Mouse (Mus musculus) kidney, adult 10 weeks (tissue): ENCODE data around the gene Sod3. TPM values are rescaled to one million over a fixed set of nuclear protein-coding genes. Genes with fewer than 3 reads are reported as not detected.

Experiments
- polyA plus RNA-seq: library from polyadenylated mRNA; stranded (reverse); fragments of 350-450 nt; fragmentation: Illumina TruSeq; extraction: RNeasy Lipid Tissue Mini Kit (QIAGEN cat#74804); gene quantifications from one replicate; pipeline ENCODE4 v1.2.3, GENCODE M21; 2014; ENCODE audit warnings: low read depth, low replicate concordance

The Sod3 gene
- 31.2 TPM for polyA plus RNA-seq

DNA sequence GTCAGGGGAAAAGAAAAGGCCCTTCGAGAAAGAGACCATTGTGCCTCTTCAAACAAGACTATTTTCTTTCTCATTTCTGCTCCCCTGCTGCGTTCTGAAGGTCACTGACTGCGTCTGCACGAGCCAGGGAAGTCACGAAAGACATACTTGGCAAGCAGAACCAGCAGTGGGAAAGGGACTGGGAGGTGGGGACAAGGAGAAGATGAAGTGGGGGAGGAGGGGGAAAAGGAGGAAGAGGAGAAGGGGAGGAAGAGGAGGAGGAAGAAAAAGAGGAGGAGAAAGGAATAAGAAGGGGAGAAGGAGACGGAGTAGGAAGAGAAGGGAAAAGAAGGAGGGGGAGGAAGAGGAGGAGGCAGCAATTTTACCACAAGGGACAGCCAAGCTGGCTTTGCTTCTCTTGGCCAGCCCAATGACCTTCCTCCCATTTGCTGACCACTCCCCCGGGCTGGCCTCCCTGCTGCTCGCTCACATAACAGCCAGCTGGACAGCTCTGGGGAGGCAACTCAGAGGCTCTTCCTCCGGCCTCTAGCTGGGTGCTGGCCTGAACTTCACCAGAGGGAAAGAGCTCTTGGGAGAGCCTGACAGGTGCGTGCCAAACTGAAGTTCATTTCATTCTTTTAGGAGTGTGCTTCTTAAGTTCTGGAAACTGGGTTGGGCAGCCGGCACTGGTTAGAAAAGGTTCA, at the start of gene Sod3:
Gene Sod3 (plus strand): TSS at position 324 of the 683 bp plus-strand sequence.

Other genes with a start within 250 kb of the Sod3 start
- 267 TPM for gene Dhx15, start 173.3 kb upstream of the Sod3 start, polyA plus RNA-seq
- gene Ccdc149, start 107.7 kb downstream of the Sod3 start, polyA plus RNA-seq = 2.9 TPM
- gene Lgi2, start 202.7 kb downstream of the Sod3 start, polyA plus RNA-seq = 0.12 TPM